Mouse (Mus musculus): Measurements from ENCODE around the gene Hnf1a. TPM values are rescaled to one million over a fixed set of nuclear protein-coding genes. Genes with fewer than 3 reads are reported as not detected.

Hnf1a gene
- total and polyA plus RNA-seq, 2 experiments from 2014 or later: not detected

GRCm38 (mm10) chr5:115011217-115011518 is 40.3 kb upstream of the Hnf1a start:
- no peak for TF ChIP-seq CTCF (IDR thresholded peaks at IDR 0.05; ENCODE audit: low read depth)
- Histone ChIP-seq H3K27me3 (ENCODE audit: insufficient read depth, low read length) (no peaks in the 10 kb centered on the region), H3K9me3 (ENCODE audit: low read length) (no peaks in the 10 kb centered on the region), H3K36me3 (ENCODE audit: insufficient read depth) (no peaks in the 10 kb centered on the region), H3K4me3 (ENCODE audit: low read depth, low read length) (peak overlapping the region; percentile 97), H3K4me1 (ENCODE audit: insufficient read depth) (peaks cover 11% of the 10 kb centered on the region; the same call in 1 of the 2 replicates), H3K4me2 (ENCODE audit: low read depth) (peak overlapping the region; percentile 90), H3K9ac (peak overlapping the region; percentile 92), H3K27ac (ENCODE audit: low read depth, low read length) (peak overlapping the region; percentile 97)
- ATAC-seq: peak; percentile 61
- 4% methylated on average over 38 of the region's 57 CpGs for WGBS
- no peak for DNase-seq

- ATAC-seq (peak; percentile 93), DNase-seq (peak; percentile 97)
- Histone ChIP-seq H3K4me1 (ENCODE audit: insufficient read depth) (peaks cover 11% of the 10 kb centered on the region; the same call in 1 of the 2 replicates), H3K9ac (peak within 1 kb of the TSS; percentile 92), H3K4me3 (ENCODE audit: low read depth, low read length) (peak within 1 kb of the TSS; percentile 97), H3K4me2 (ENCODE audit: low read depth) (peak within 1 kb of the TSS; percentile 90), H3K27ac (ENCODE audit: low read depth, low read length) (peak within 1 kb of the TSS; percentile 97), H3K36me3 (ENCODE audit: insufficient read depth) (no peaks in the 10 kb centered on the region), H3K9me3 (ENCODE audit: low read length) (no peaks in the 10 kb centered on the region), H3K27me3 (ENCODE audit: insufficient read depth, low read length) (no peaks in the 10 kb centered on the region)
- no peak for TF ChIP-seq CTCF (IDR thresholded peaks at IDR 0.05; ENCODE audit: low read depth)
- 5% methylated on average over 47 of the region's 65 CpGs for WGBS
Observed at GRCm38 (mm10) chr5:115010577-115011216, 39.8 kb upstream of the Hnf1a start, which contains the start of gene Sppl3. Gene Sppl3, plus strand, starts transcription at chr5:115011137.

- no peak for DNase-seq
- 61% methylated on average over 3 of the region's 3 CpGs for WGBS
- H3K4me3 ChIP-seq (ENCODE audit: low read depth, low read length): no peak overlapping the region
- no peak overlapping the region for H3K9ac ChIP-seq
- no peaks in the 10 kb centered on the region for H3K9me3 ChIP-seq (ENCODE audit: low read length)
- no peaks in the 10 kb centered on the region for H3K27me3 ChIP-seq (ENCODE audit: insufficient read depth, low read length)
- H3K27ac ChIP-seq (ENCODE audit: low read depth, low read length): no peak overlapping the region
- no peaks in the 10 kb centered on the region for H3K36me3 ChIP-seq (ENCODE audit: insufficient read depth)
- peaks cover 11% of the 10 kb centered on the region; the same call in 1 of the 2 replicates for H3K4me1 ChIP-seq (ENCODE audit: insufficient read depth)
- no peak overlapping the region for H3K4me2 ChIP-seq (ENCODE audit: low read depth)
- no peak for TF ChIP-seq CTCF (IDR thresholded peaks at IDR 0.05; ENCODE audit: low read depth)
- ATAC-seq: no peak
Observed at GRCm38 (mm10) chr5:115009961-115010360, 39.1 kb upstream of the Hnf1a start.

GRCm38 (mm10) chr5:115009143-115009542 is 38.2 kb upstream of the Hnf1a start:
- H3K9ac ChIP-seq: no peak overlapping the region

GRCm38 (mm10) chr5:115008307-115008706 is 37.4 kb upstream of the Hnf1a start:
- DNase-seq: no peak
- H3K27me3 ChIP-seq (ENCODE audit: insufficient read depth, low read length): no peaks in the 10 kb centered on the region
- no peak overlapping the region for H3K4me3 ChIP-seq (ENCODE audit: low read depth, low read length)
- 90% methylated on average over 7 of the region's 7 CpGs for WGBS
- no peak for TF ChIP-seq CTCF (IDR thresholded peaks at IDR 0.05; ENCODE audit: low read depth)
- no peaks in the 10 kb centered on the region for H3K36me3 ChIP-seq (ENCODE audit: insufficient read depth)
- no peak overlapping the region for H3K9ac ChIP-seq
- peaks cover 8% of the 10 kb centered on the region; the same call in 1 of the 2 replicates for H3K4me1 ChIP-seq (ENCODE audit: insufficient read depth)
- no peak overlapping the region for H3K4me2 ChIP-seq (ENCODE audit: low read depth)
- H3K27ac ChIP-seq (ENCODE audit: low read depth, low read length): no peak overlapping the region
- H3K9me3 ChIP-seq (ENCODE audit: low read length): no peaks in the 10 kb centered on the region
- ATAC-seq: no peak

More at GRCm38 (mm10) chr5:115009143-115009542, 38.2 kb upstream of the Hnf1a start:
- Histone ChIP-seq H3K27ac (ENCODE audit: low read depth, low read length) (no peak overlapping the region), H3K9me3 (ENCODE audit: low read length) (no peaks in the 10 kb centered on the region), H3K27me3 (ENCODE audit: insufficient read depth, low read length) (no peaks in the 10 kb centered on the region), H3K36me3 (ENCODE audit: insufficient read depth) (no peaks in the 10 kb centered on the region), H3K4me3 (ENCODE audit: low read depth, low read length) (no peak overlapping the region), H3K4me1 (ENCODE audit: insufficient read depth) (peaks cover 11% of the 10 kb centered on the region; the same call in 1 of the 2 replicates), H3K4me2 (ENCODE audit: low read depth) (no peak overlapping the region)
- 90% methylated on average over 6 of the region's 6 CpGs for WGBS
- DNase-seq: no peak
- no peak for TF ChIP-seq CTCF (IDR thresholded peaks at IDR 0.05; ENCODE audit: low read depth)
- no peak for ATAC-seq

- TF ChIP-seq CTCF (IDR thresholded peaks at IDR 0.05; ENCODE audit: low read depth): no peak
- whole genome bisulfite sequencing: 77% methylated on average over 5 of the region's 5 CpGs
- no peak for DNase-seq
- Histone ChIP-seq H3K27ac (ENCODE audit: low read depth, low read length) (no peak overlapping the region), H3K4me1 (ENCODE audit: insufficient read depth) (peaks cover 4% of the 10 kb centered on the region; the same call in 1 of the 2 replicates), H3K4me2 (ENCODE audit: low read depth) (no peak overlapping the region), H3K4me3 (ENCODE audit: low read depth, low read length) (no peak overlapping the region), H3K9me3 (ENCODE audit: low read length) (no peaks in the 10 kb centered on the region), H3K9ac (no peak overlapping the region), H3K27me3 (ENCODE audit: insufficient read depth, low read length) (no peaks in the 10 kb centered on the region), H3K36me3 (ENCODE audit: insufficient read depth) (no peaks in the 10 kb centered on the region)
- no peak for ATAC-seq
Observed at GRCm38 (mm10) chr5:115007768-115008167, 36.9 kb upstream of the Hnf1a start.

GRCm38 (mm10) chr5:115003224-115003873 is 32.5 kb upstream of the Hnf1a start:
- Histone ChIP-seq H3K4me2 (ENCODE audit: low read depth) (no peak overlapping the region), H3K27me3 (ENCODE audit: insufficient read depth, low read length) (no peaks in the 10 kb centered on the region), H3K4me3 (ENCODE audit: low read depth, low read length) (no peak overlapping the region), H3K36me3 (ENCODE audit: insufficient read depth) (no peaks in the 10 kb centered on the region), H3K27ac (ENCODE audit: low read depth, low read length) (no peak overlapping the region), H3K4me1 (ENCODE audit: insufficient read depth) (no peaks in the 10 kb centered on the region), H3K9ac (no peak overlapping the region), H3K9me3 (ENCODE audit: low read length) (no peaks in the 10 kb centered on the region)
- DNase-seq (no peak), ATAC-seq (no peak)
- no peak for TF ChIP-seq CTCF (IDR thresholded peaks at IDR 0.05; ENCODE audit: low read depth)
- 80% methylated on average over 13 of the region's 13 CpGs for WGBS
